Mouse (Mus musculus) adrenal gland, postnatal 25 days (tissue): Measurements from ENCODE around the gene Spats1. TPM values are rescaled to one million over a fixed set of nuclear protein-coding genes. Genes with fewer than 3 reads are reported as not detected.

Experiments
- DNase-seq: peaks from one replicate; pipeline ENCODE4 v3.0.0; 2021; ENCODE audit warnings: mixed read lengths
- long read RNA-seq: library from polyadenylated mRNA; stranded (forward); transcript quantifications from one replicate; pipeline ENCODE4 v2.0.0, GENCODE M21; 2021
- total RNA-seq: library from RNA; stranded (reverse); gene quantifications from 2 replicates; pipeline ENCODE4 v1.2.3, GENCODE M21; 2021

Gene Spats1
- total RNA-seq, result 0.24 TPM in 1 of 2 replicates, not detected in the other
- long read RNA-seq, partial matches to known transcripts, result 0 of 1 reads
- long read RNA-seq, other reads (novel, unspliced or antisense), result 1 of 1 reads

- DNase-seq, result peak; percentile 69
These were observed at the start of gene Spats1 for GRCm38 (mm10) chr17:45474669-45475465. Spats1 (minus strand) TSS chr17:45475415.

GRCm38 (mm10) chr17:45524961-45525360 is 49.7 kb upstream of the Spats1 start:
- no peak for DNase-seq

- DNase-seq, result no peak
These were observed 48.0 kb upstream of the Spats1 start, which contains the start of gene Tcte1 for GRCm38 (mm10) chr17:45523263-45523662. Tcte1 (plus strand) TSS chr17:45523434.

GRCm38 (mm10) chr17:45520136-45520535 is 44.9 kb upstream of the Spats1 start:
- DNase-seq, result no peak

- DNase-seq, result no peak
These were observed 43.7 kb upstream of the Spats1 start for GRCm38 (mm10) chr17:45518766-45519475.

GRCm38 (mm10) chr17:45517549-45518215 is 42.5 kb upstream of the Spats1 start:
- no peak for DNase-seq

- no peak for DNase-seq
These were observed 41.9 kb upstream of the Spats1 start for GRCm38 (mm10) chr17:45517135-45517534.

GRCm38 (mm10) chr17:45516488-45516887 is 41.3 kb upstream of the Spats1 start:
- DNase-seq, result peak; percentile 71

GRCm38 (mm10) chr17:45515806-45516205 is 40.6 kb upstream of the Spats1 start:
- DNase-seq, result no peak

GRCm38 (mm10) chr17:45515204-45515726 is 40.0 kb upstream of the Spats1 start:
- no peak for DNase-seq

- DNase-seq, result no peak
These were observed 36.5 kb upstream of the Spats1 start for GRCm38 (mm10) chr17:45511757-45512156.

- DNase-seq, result no peak
These were observed 35.7 kb upstream of the Spats1 start for GRCm38 (mm10) chr17:45510871-45511270.

GRCm38 (mm10) chr17:45506700-45507189 is 31.5 kb upstream of the Spats1 start, which contains the start of gene Aars2:
Aars2 (plus strand) TSS chr17:45506841.
- DNase-seq, result peak; percentile 95

GRCm38 (mm10) chr17:45505941-45506465 is 30.8 kb upstream of the Spats1 start:
- no peak for DNase-seq

GRCm38 (mm10) chr17:45503301-45503973 is 28.2 kb upstream of the Spats1 start:
- no peak for DNase-seq

GRCm38 (mm10) chr17:45502324-45502723 is 27.1 kb upstream of the Spats1 start:
- no peak for DNase-seq

- no peak for DNase-seq
These were observed 25.8 kb upstream of the Spats1 start for GRCm38 (mm10) chr17:45500981-45501380.

- DNase-seq, result no peak
These were observed 24.3 kb upstream of the Spats1 start for GRCm38 (mm10) chr17:45499516-45499915.

GRCm38 (mm10) chr17:45498397-45498796 is 23.2 kb upstream of the Spats1 start:
- no peak for DNase-seq

GRCm38 (mm10) chr17:45495398-45495797 is 20.2 kb upstream of the Spats1 start:
- DNase-seq, result no peak

- DNase-seq, result no peak
These were observed 15.4 kb upstream of the Spats1 start for GRCm38 (mm10) chr17:45490532-45491154.
